Comparison of ENCODE assay signal across 16 mouse cellular contexts in the genomic region with DNA sequence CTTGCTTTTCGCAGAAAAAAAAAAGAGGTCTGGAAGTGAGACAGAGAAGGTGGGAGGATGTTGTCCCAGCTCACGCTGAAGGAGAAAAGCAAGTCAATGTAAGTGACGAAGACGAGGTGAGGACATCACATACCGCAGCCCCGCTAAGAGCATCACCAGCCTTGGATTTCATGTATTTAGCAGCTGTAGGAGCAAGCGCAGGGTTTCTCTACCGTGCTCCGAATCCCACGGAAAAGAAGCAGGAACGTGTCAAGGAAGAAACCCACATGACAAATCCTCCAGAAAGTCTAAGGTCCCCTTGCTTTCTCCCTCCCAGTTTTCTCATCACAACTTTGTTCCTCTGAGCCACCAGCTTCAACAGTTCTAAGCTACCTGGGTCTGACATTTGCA.
A peak's percentile ranks its signal among the peaks of the same experiment; 100 is the strongest.
DNase-seq lines count a peak whose midpoint lies in the region; ATAC-seq lines count a peak whose summit lies in the region.
"Had no signal": no experiment of that assay in that cellular context is flagged by ENCODE, and none has a peak within 500 bp of the region (broad histone marks: within the 10 kb centered on the region; RNA-seq: fewer than 3 reads in every experiment).

No protein-coding gene starts in this region.

- DNase-seq in heart, adult 11 months: peak; percentile 64
- no peak for DNase-seq in heart, postnatal 25 days (ENCODE audit: low spot score)
- DNase-seq in hindbrain, embryonic 10.5 days (ENCODE audit: low spot score): no peak
- DNase-seq in hindbrain, embryonic 11.5 days (ENCODE audit: low spot score): no peak
- peak; percentile 13 for DNase-seq in CD4-positive helper T cell, adult 2 months (ENCODE audit: low read depth, low spot score)
- no peak for DNase-seq in limb, embryonic 10.5 days (ENCODE audit: low spot score)
- DNase-seq in spleen, postnatal 36 days (ENCODE audit: low spot score in 2 of 2): no peak
- no peak for DNase-seq in right cerebral cortex, postnatal 25 days
- DNase-seq: adrenal gland, postnatal 36 days; cerebellum, adult 9-10 months; layer of hippocampus, postnatal 36 days; lung, adult 18-20 months; retina, postnatal 1 day had no signal

- peaks cover 13% of the 10 kb centered on the region for H3K4me1 ChIP-seq in hindbrain, embryonic 10.5 days (replicated peaks)
- no peaks in the 10 kb centered on the region for H3K4me1 ChIP-seq in hindbrain, embryonic 11.5 days (replicated peaks; ENCODE audit: control insufficient read depth, insufficient read depth, low read length)
- peaks cover 21% of the 10 kb centered on the region for H3K4me1 ChIP-seq in limb, embryonic 10.5 days
- H3K4me1 ChIP-seq: megakaryocyte, embryonic 14.5 days had no signal

- H3K36me3 ChIP-seq in hindbrain, embryonic 10.5 days: no peaks in the 10 kb centered on the region
- H3K36me3 ChIP-seq in hindbrain, embryonic 11.5 days (ENCODE audit: control insufficient read depth, insufficient read depth, low read length): no peaks in the 10 kb centered on the region
- no peaks in the 10 kb centered on the region for H3K36me3 ChIP-seq in limb, embryonic 10.5 days
- H3K36me3 ChIP-seq: forebrain, embryonic 12.5 days had no signal

- no peaks in the 10 kb centered on the region for H3K9me3 ChIP-seq in hindbrain, embryonic 10.5 days
- no peaks in the 10 kb centered on the region for H3K9me3 ChIP-seq in hindbrain, embryonic 11.5 days (ENCODE audit: control insufficient read depth, low read length)
- H3K9me3 ChIP-seq in limb, embryonic 10.5 days (replicated peaks): no peaks in the 10 kb centered on the region
- H3K9me3 ChIP-seq: forebrain, embryonic 12.5 days had no signal

- H3K4me2 ChIP-seq in hindbrain, embryonic 11.5 days (replicated peaks; ENCODE audit: low read depth, low read length): no peak overlapping the region
- H3K4me2 ChIP-seq: forebrain, embryonic 12.5 days had no signal

- 78% methylated on average over 11 of the region's 11 CpGs for WGBS in hindbrain, embryonic 10.5 days
- 80% methylated on average over 11 of the region's 11 CpGs for WGBS in hindbrain, embryonic 11.5 days
- 65% methylated on average over 11 of the region's 11 CpGs for WGBS in limb, embryonic 10.5 days

- no peak overlapping the region for H3K4me3 ChIP-seq in hindbrain, embryonic 10.5 days
- no peak overlapping the region for H3K4me3 ChIP-seq in hindbrain, embryonic 11.5 days (ENCODE audit: low read depth, low read length)
- no peak overlapping the region for H3K4me3 ChIP-seq in limb, embryonic 10.5 days
- H3K4me3 ChIP-seq: forebrain, embryonic 12.5 days; megakaryocyte, embryonic 14.5 days had no signal

- H3K27me3 ChIP-seq in hindbrain, embryonic 10.5 days (ENCODE audit: insufficient read depth, poor library complexity, severe bottlenecking): peaks cover 6% of the 10 kb centered on the region; the same call in 1 of the 2 replicates
- H3K27me3 ChIP-seq in hindbrain, embryonic 11.5 days (ENCODE audit: control insufficient read depth, insufficient read depth, low read length): no peaks in the 10 kb centered on the region
- H3K27me3 ChIP-seq in limb, embryonic 10.5 days (ENCODE audit: low read depth, poor library complexity, severe bottlenecking): peaks cover 11% of the 10 kb centered on the region; the same call in 1 of the 2 replicates
- H3K27me3 ChIP-seq: Patski had no signal

- 0 out of 2 replicates have a peak overlapping the region, but pooled peaks have one; percentile 8 for H3K27ac ChIP-seq in hindbrain, embryonic 10.5 days
- no peak overlapping the region for H3K27ac ChIP-seq in hindbrain, embryonic 11.5 days (ENCODE audit: low read depth, low read length)
- peak overlapping the region; percentile 43; the same call in 1 of the 2 replicates for H3K27ac ChIP-seq in limb, embryonic 10.5 days
- H3K27ac ChIP-seq: forebrain, embryonic 12.5 days had no signal

- intact Hi-C loops in heart, postnatal 25 days (cut with DNase I): no loop called here

- ATAC-seq in hindbrain, embryonic 11.5 days (ENCODE audit: low FRiP score): no peak

- no peak overlapping the region for H3K9ac ChIP-seq in hindbrain, embryonic 11.5 days (ENCODE audit: low read depth, low read length)
- H3K9ac ChIP-seq: forebrain, embryonic 12.5 days had no signal

Comparison
In these comparisons a context has a peak if more than half of its experiments do, and no peak if none do; other contexts are left out.
1. DNase-seq: peak in heart, adult 11 months (single experiment) and CD4-positive helper T cell, adult 2 months (single experiment); none in heart, postnatal 25 days (single experiment), hindbrain, embryonic 10.5 days (single experiment), hindbrain, embryonic 11.5 days (single experiment), limb, embryonic 10.5 days (single experiment), spleen, postnatal 36 days (0 of 2) and right cerebral cortex, postnatal 25 days (single experiment).